Mouse (Mus musculus): ENCODE data around the gene Shisa8.

DNA sequence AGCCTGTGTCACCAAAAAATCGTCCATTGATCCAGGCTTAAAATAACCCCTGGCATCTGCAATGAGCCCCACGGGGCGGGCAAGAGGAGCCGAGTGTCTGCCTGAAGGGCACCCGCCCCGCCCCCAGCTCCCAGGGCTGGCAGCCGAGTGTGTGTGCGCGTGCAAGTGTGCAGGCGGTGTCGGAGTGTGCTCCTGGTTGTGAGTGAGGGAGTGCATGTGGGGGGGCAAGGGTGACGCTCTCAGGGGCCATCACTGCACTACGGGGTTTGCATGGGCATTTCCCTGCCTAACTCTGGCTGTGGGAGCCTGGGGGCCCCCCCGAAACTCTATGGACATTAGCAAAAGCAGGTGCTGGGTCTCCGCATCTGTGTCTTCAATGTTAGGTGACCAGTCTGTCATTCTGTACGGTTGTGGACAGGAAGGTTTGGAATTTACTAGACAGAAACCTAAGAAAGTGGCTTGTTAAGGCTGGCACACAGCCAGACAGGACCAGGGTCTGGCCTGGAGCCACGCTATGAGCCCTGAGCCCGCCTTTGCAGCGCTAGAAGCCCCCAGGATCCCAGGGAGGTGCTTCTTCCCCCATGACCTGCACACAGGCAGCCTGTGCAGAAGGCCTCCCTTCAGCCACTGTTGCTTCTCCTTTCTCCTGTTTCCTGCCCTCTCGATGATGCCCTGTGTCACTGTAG, 3.7 kb upstream of the Shisa8 start:
- TF ChIP-seq POLR2A (IDR thresholded peaks at IDR 0.05; ENCODE audit: extremely low read depth, insufficient read depth, low read length): no peak
- TF ChIP-seq CTCF (IDR thresholded peaks at IDR 0.05; ENCODE audit: low read depth, low read length): no peak

Measured in liver, adult 2 months (tissue).